Mouse (Mus musculus): ENCODE measurements around the gene Ddx43. TPM values are rescaled to one million over a fixed set of nuclear protein-coding genes. Genes with fewer than 3 reads are reported as not detected.

The Ddx43 gene
- polyA plus RNA-seq, 1 experiment from 2014 or later = 0.12 TPM

GRCm38 (mm10) chr9:78378113-78378785 lies 17.3 kb upstream of the Ddx43 start, which contains the start of gene Ooep:
Gene Ooep, minus strand, starts transcription at chr9:78378725.
- Histone ChIP-seq H3K4me3 (peak within 1 kb of the TSS; percentile 56), H3K27me3 (replicated peaks; ENCODE audit: low read depth, poor library complexity, severe bottlenecking) (peaks cover 31% of the 10 kb centered on the region), H3K9me3 (no peaks in the 10 kb centered on the region), H3K27ac (replicated peaks) (no peak within 1 kb of the TSS; the same call in 1 of the 2 replicates), H3K4me1 (peaks cover 12% of the 10 kb centered on the region), H3K36me3 (replicated peaks) (no peaks in the 10 kb centered on the region)
- DNase-seq (ENCODE audit: low spot score) = peak; percentile 67
- WGBS = 3% methylated on average over 23 of the region's 23 CpGs

DNA sequence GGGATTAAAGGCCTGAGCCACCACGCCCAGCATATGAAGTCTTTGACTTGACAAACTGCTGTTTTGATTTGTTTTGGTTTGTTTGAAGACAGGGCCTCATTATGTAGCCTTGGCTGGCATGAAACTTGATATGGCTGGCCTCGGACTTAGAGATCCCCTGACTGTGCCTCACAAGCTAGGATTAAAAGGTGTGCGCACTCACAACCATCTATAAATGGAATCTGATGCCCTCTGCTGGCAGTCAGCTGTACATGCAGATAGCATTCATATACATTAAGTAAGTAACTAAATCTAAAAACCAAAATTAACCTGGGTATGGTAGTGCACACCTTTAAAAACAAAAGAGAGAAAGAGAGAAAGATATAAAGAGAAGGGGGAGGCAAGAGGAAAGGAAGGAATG lies 9.7 kb upstream of the Ddx43 start:
- peak; percentile 22 for DNase-seq (ENCODE audit: low spot score)
- Histone ChIP-seq H3K4me1 (no peaks in the 10 kb centered on the region), H3K27ac (replicated peaks) (no peak overlapping the region), H3K36me3 (replicated peaks) (no peaks in the 10 kb centered on the region), H3K4me3 (no peak overlapping the region), H3K9me3 (no peaks in the 10 kb centered on the region), H3K27me3 (replicated peaks; ENCODE audit: low read depth, poor library complexity, severe bottlenecking) (peaks cover 2% of the 10 kb centered on the region; the same call in 1 of the 2 replicates)
- WGBS = 52% methylated on average over 3 of the region's 3 CpGs

- Histone ChIP-seq H3K27ac (replicated peaks) (no peak overlapping the region), H3K36me3 (replicated peaks) (no peaks in the 10 kb centered on the region), H3K27me3 (replicated peaks; ENCODE audit: low read depth, poor library complexity, severe bottlenecking) (peaks cover 9% of the 10 kb centered on the region), H3K4me3 (no peak overlapping the region), H3K4me1 (no peaks in the 10 kb centered on the region), H3K9me3 (no peaks in the 10 kb centered on the region)
- DNase-seq (ENCODE audit: low spot score) = no peak
- 87% methylated on average over 7 of the region's 7 CpGs for WGBS
Observed at GRCm38 (mm10) chr9:78386947-78387346, 8.6 kb upstream of the Ddx43 start.

DNA sequence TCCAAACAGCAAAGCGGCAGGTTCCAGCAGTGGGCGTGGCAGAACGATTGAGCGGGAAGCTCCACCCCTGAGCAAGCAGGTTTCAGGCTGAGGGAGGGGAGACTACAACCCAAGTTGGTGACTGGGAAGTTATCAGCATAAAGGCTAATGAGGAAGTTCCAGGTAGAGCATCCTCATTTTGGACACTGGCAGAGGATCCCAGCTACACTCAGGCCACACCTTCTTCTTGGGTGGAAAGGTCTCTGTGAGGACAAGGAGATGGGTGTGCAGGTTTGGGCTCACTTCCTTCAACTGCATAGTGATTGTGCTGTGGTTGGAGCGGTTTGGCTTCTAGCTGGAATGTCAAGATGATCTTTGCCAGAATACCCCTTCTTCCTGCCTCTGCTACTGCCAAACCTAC lies 5.6 kb upstream of the Ddx43 start:
- Histone ChIP-seq H3K4me3 (no peak overlapping the region), H3K36me3 (replicated peaks) (no peaks in the 10 kb centered on the region), H3K9me3 (no peaks in the 10 kb centered on the region), H3K4me1 (no peaks in the 10 kb centered on the region), H3K27ac (replicated peaks) (no peak overlapping the region), H3K27me3 (replicated peaks; ENCODE audit: low read depth, poor library complexity, severe bottlenecking) (peaks cover 38% of the 10 kb centered on the region)
- 61% methylated on average over 5 of the region's 5 CpGs for WGBS
- DNase-seq (ENCODE audit: low spot score) = no peak

DNA sequence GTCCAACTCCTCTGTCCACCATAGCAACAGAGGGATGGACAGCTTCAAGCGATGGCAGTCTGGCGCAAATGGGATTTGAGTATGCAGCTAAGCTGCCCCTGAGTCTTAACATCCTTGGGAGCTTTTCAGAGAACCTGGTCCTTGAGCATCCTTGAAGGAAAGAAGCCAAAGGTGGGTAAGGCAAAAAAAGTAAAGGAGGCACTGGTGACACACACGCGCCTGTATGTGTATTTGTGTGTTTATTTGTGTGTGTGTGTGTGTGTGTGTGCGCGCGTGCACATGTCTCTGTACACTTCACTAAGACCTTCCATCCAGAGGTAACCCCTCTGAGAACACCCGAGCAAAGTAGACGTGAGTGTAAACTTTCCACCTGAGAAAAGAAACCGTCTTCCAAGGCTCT lies 1.8 kb upstream of the Ddx43 start:
- 86% methylated on average over 10 of the region's 10 CpGs for WGBS
- peaks cover 73% of the 10 kb centered on the region for H3K27me3 ChIP-seq (replicated peaks; ENCODE audit: low read depth, poor library complexity, severe bottlenecking)

DNA sequence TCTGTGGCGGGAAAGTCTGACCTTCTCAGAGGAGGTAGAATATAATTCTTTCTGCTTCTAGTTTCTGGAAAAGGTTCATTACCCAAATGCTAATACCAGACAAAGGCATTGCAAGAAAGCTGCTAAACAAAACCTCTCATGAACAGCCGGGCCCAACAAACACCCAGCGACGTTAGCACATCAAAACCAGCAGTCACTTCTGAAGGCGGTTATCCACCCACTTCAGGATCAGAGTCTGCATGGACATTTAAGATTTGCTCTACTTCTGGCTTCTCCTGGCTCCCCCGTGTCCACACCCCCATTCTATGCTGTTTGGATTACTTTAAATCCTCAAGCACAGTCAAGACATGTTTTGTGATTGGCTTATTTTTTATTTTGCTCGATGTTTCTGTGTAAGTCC lies 975 bp upstream of the Ddx43 start:
- Histone ChIP-seq H3K4me1 (peaks cover 10% of the 10 kb centered on the region), H3K9me3 (no peaks in the 10 kb centered on the region), H3K4me3 (no peak overlapping the region), H3K36me3 (replicated peaks) (no peaks in the 10 kb centered on the region), H3K27ac (replicated peaks) (no peak overlapping the region), H3K27me3 (replicated peaks; ENCODE audit: low read depth, poor library complexity, severe bottlenecking) (peaks cover 81% of the 10 kb centered on the region)
- no peak for DNase-seq (ENCODE audit: low spot score)
- 68% methylated on average over 7 of the region's 7 CpGs for WGBS

More for the DNA sequence above, 1.8 kb upstream of the Ddx43 start:
- Histone ChIP-seq H3K27ac (replicated peaks) (no peak overlapping the region), H3K36me3 (replicated peaks) (no peaks in the 10 kb centered on the region), H3K4me3 (no peak overlapping the region), H3K4me1 (peaks cover 10% of the 10 kb centered on the region), H3K9me3 (no peaks in the 10 kb centered on the region)
- no peak for DNase-seq (ENCODE audit: low spot score)

- 43% methylated on average over 11 of the region's 11 CpGs for WGBS
- DNase-seq (ENCODE audit: low spot score) = no peak
- Histone ChIP-seq H3K27me3 (replicated peaks; ENCODE audit: low read depth, poor library complexity, severe bottlenecking) (peaks cover 82% of the 10 kb centered on the region), H3K9me3 (no peaks in the 10 kb centered on the region), H3K4me3 (peak overlapping the region; percentile 50), H3K4me1 (peaks cover 10% of the 10 kb centered on the region), H3K36me3 (replicated peaks) (no peaks in the 10 kb centered on the region), H3K27ac (replicated peaks) (no peak overlapping the region)
Observed at GRCm38 (mm10) chr9:78395244-78395629, 340 bp upstream of the Ddx43 start.

DNA sequence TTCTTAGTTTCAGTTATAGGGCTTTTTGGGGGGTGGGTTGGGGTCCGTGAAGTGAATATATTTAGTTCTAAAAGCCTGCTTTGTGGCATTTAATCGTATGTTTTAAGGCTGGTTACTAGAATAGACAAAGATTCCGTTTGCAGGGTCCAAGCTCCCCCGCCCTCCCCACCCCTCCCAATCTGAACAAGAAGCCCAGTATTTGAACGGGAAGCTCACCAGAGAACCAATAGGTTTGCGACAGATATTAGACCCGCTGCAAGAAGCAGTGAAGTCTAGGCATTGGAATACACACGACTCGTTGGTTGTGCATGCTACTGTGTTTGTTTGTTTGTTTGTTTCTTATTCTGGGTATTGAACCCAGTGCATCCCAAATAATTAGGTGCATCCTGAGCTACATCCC lies 940 bp downstream of the Ddx43 start:
- no peaks in the 10 kb centered on the region for H3K36me3 ChIP-seq (replicated peaks)
- H3K4me3 ChIP-seq = peak overlapping the region; percentile 50; the same call in 1 of the 2 replicates
- no peak overlapping the region for H3K27ac ChIP-seq (replicated peaks)
- H3K9me3 ChIP-seq = no peaks in the 10 kb centered on the region
- H3K27me3 ChIP-seq (replicated peaks; ENCODE audit: low read depth, poor library complexity, severe bottlenecking) = peaks cover 74% of the 10 kb centered on the region
- WGBS = 65% methylated on average over 9 of the region's 9 CpGs
- peaks cover 10% of the 10 kb centered on the region for H3K4me1 ChIP-seq
- no peak for DNase-seq (ENCODE audit: low spot score)

DNA sequence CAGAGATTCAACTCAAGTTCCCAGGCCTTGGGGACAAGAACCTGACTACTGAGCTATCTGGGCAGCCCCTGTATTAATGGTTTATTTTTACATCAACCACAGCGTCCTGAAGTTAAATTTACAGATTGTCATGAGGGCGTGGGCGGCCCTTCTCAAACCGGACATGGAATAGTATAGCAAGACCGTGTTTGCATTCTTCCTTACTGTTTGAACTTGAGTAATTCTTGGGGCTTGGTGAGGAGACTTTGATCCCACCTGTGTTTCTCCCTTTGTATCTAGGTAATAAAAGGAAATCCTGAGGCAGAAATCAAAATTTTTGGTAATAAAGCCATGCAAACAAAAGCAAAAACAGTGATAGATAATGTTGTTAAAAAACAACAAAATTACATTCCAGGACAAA lies 5.0 kb downstream of the Ddx43 start:
- Histone ChIP-seq H3K27ac (replicated peaks) (no peak overlapping the region), H3K27me3 (replicated peaks; ENCODE audit: low read depth, poor library complexity, severe bottlenecking) (peaks cover 37% of the 10 kb centered on the region), H3K4me3 (no peak overlapping the region), H3K4me1 (peaks cover 8% of the 10 kb centered on the region), H3K36me3 (replicated peaks) (no peaks in the 10 kb centered on the region), H3K9me3 (no peaks in the 10 kb centered on the region)
- DNase-seq (ENCODE audit: low spot score) = no peak
- WGBS = 90% methylated on average over 5 of the region's 5 CpGs

GRCm38 (mm10) chr9:78401596-78401995 lies 6.0 kb downstream of the Ddx43 start:
- Histone ChIP-seq H3K27me3 (replicated peaks; ENCODE audit: low read depth, poor library complexity, severe bottlenecking) (peaks cover 27% of the 10 kb centered on the region), H3K27ac (replicated peaks) (no peak overlapping the region), H3K9me3 (no peaks in the 10 kb centered on the region), H3K4me1 (no peaks in the 10 kb centered on the region), H3K4me3 (no peak overlapping the region), H3K36me3 (replicated peaks) (no peaks in the 10 kb centered on the region)
- 94% methylated on average over 7 of the region's 7 CpGs for WGBS
- no peak for DNase-seq (ENCODE audit: low spot score)

DNA sequence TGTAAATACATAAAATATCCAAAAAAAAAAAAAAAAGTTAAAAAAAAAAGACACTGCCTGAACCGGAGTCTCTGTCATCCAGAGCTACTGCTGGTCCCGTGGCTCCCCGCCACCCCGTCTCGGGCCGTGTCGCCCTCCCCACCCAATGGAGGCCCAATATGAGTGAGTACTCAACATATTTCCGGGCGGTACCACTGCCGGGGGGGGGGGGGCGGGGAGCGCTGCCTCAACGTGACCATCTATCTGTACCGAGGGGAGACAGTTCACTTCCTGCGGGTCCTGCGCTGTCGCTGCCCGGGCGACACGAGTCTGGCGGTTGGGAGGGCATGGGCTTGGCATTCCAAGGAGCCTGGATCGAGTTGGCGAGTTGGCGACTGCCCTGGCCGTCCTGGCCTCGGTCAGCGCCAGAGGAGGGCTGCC lies 31.8 kb downstream of the Ddx43 start:
- Histone ChIP-seq H3K36me3 (replicated peaks) (no peaks in the 10 kb centered on the region), H3K4me1 (peaks cover 6% of the 10 kb centered on the region), H3K4me3 (peak overlapping the region; percentile 53), H3K27ac (replicated peaks) (peak overlapping the region; percentile 35; the same call in 1 of the 2 replicates), H3K9me3 (no peaks in the 10 kb centered on the region), H3K27me3 (replicated peaks; ENCODE audit: low read depth, poor library complexity, severe bottlenecking) (peaks cover 15% of the 10 kb centered on the region)
- no peak for DNase-seq (ENCODE audit: low spot score)
- WGBS = 36% methylated on average over 27 of the region's 27 CpGs

DNA sequence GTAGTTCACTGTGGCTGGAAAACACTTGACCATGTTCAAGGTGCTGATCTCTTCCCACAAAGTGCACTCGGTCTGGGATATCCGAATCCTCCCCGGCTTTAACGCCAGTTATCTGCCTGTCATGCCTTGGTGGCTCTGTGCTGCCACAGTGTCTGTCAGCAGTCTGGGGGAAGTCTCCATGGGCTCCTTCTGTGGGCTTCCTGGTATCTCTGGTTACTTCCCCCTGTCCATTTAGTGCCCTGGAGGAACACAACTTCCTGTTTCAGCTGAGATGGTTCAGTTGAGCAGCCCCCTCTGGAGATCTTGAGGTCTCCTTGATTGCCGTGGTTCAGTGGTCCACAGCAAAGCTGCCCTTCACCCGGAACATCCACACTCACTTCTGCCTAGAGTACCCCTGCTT lies 32.6 kb downstream of the Ddx43 start:
- H3K27me3 ChIP-seq (replicated peaks; ENCODE audit: low read depth, poor library complexity, severe bottlenecking) = peaks cover 15% of the 10 kb centered on the region
- H3K36me3 ChIP-seq (replicated peaks) = no peaks in the 10 kb centered on the region
- H3K9me3 ChIP-seq = no peaks in the 10 kb centered on the region
- DNase-seq (ENCODE audit: low spot score) = no peak
- H3K4me1 ChIP-seq = peaks cover 6% of the 10 kb centered on the region
- no peak overlapping the region for H3K4me3 ChIP-seq
- 74% methylated on average over 6 of the region's 6 CpGs for WGBS
- H3K27ac ChIP-seq (replicated peaks) = no peak overlapping the region

DNA sequence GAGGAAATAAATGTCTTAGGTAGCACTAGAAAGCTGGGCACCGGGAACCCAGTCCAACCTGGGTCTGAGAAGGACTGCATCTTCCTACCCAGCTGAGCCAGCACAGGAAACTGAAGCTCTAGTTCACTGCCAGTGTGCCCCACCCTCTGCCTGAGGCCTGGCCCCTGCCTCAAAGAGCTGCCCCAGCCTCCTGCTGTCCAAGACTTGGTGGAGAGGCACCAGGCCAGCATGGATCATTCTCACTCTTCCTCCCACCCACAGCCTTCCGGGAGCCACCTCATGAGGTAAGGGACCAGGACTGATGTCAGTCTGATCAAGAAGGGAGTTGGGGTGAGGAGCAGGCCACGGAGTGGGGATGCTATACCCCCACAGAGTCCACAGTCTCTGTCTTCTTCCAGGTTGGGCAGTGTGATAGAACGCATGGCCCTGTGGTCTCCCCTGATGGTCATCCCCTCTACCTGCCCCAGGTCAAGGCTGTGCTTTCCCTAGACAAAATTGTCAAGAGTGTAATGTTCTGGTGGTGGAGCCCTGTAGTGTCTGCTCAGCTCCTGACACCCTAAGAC lies 33.4 kb downstream of the Ddx43 start:
- no peak overlapping the region for H3K27ac ChIP-seq (replicated peaks)
- H3K27me3 ChIP-seq (replicated peaks; ENCODE audit: low read depth, poor library complexity, severe bottlenecking) = peaks cover 15% of the 10 kb centered on the region
- H3K36me3 ChIP-seq (replicated peaks) = no peaks in the 10 kb centered on the region
- no peaks in the 10 kb centered on the region for H3K9me3 ChIP-seq
- 89% methylated on average over 4 of the region's 4 CpGs for WGBS
- no peak for DNase-seq (ENCODE audit: low spot score)
- no peak overlapping the region for H3K4me3 ChIP-seq
- H3K4me1 ChIP-seq = peaks cover 6% of the 10 kb centered on the region

Data from embryonic facial prominence, embryonic 10.5 days (tissue).